Mouse (Mus musculus) lung, adult 2 months (tissue): ENCODE measurements around the gene Ap1m2. TPM values are rescaled to one million over a fixed set of nuclear protein-coding genes. Genes with fewer than 3 reads are reported as not detected.

ENCODE experiments used
- DNase-seq: peaks from one replicate; pipeline ENCODE4 v3.0.0; 2022
- H3K4me1 ChIP-seq: fragments of 200-500 bp; 2 replicates; pipeline ENCODE4 v1.6.1; 2011; ENCODE audit warnings: low read length; ENCODE audit not compliant: control insufficient read depth, insufficient read depth
- H3K4me3 ChIP-seq: fragments of 200-500 bp; replicated peaks from 2 replicates; pipeline ENCODE3; 2011; ENCODE audit warnings: low read depth, mild to moderate bottlenecking, control low read depth, low read length; ENCODE audit errors: extremely low read depth
- CTCF ChIP-seq: fragments of 200-500 bp; IDR thresholded peaks from 2 replicates; pipeline ENCODE4 v1.5.1; 2011; ENCODE audit warnings: mild to moderate bottlenecking, low read length, control low read depth; ENCODE audit not compliant: insufficient read depth
- POLR2A ChIP-seq: fragments of 200-500 bp; IDR thresholded peaks from 2 replicates; pipeline ENCODE4 v1.6.1; 2011; ENCODE audit warnings: low read depth, mild to moderate bottlenecking, control low read depth, low read length, borderline replicate concordance; ENCODE audit errors: extremely low read depth
- WGBS: fragments of 180-500 bp; shearing (Covaris S2); methylation state at CpG from one replicate; pipeline ENCODE4 v1.1.7; 2018; 5-methylcytosine and 5-hydroxymethylcytosine counted together
- polyA plus RNA-seq: library from polyadenylated mRNA; depleted of rRNA; stranded (reverse); fragments of >200 nt; gene quantifications from 2 replicates; pipeline ENCODE4 v1.2.3, GENCODE M21; 2012; rRNA removed

Gene Ap1m2
- polyA plus RNA-seq, 1 experiment: 33.9 TPM

- WGBS: 59% methylated on average over 13 of the region's 13 CpGs
- Histone ChIP-seq H3K4me3 (no peak overlapping the region), H3K4me1 (no peaks in the 10 kb centered on the region)
- DNase-seq: no peak
- no peak for TF ChIP-seq CTCF
- TF ChIP-seq POLR2A: no peak
Measured at GRCm38 (mm10) chr9:21251116-21251735, 60.9 kb downstream of the Ap1m2 start.

- DNase-seq: no peak
- Histone ChIP-seq H3K4me1 (no peaks in the 10 kb centered on the region), H3K4me3 (no peak overlapping the region)
- TF ChIP-seq CTCF (no peak), POLR2A (no peak)
- WGBS: 60% methylated on average over 2 of the region's 2 CpGs
Measured at GRCm38 (mm10) chr9:21250509-21250908, 61.6 kb downstream of the Ap1m2 start.

- 31% methylated on average over 17 of the region's 17 CpGs for WGBS
- Histone ChIP-seq H3K4me1 (no peaks in the 10 kb centered on the region), H3K4me3 (no peak overlapping the region)
- no peak for DNase-seq
- TF ChIP-seq POLR2A (no peak), CTCF (no peak)
Measured at GRCm38 (mm10) chr9:21249629-21250508, 62.3 kb downstream of the Ap1m2 start.

- peak; percentile 42 for DNase-seq
- 4% methylated on average over 30 of the region's 30 CpGs for WGBS
- H3K4me3 ChIP-seq: no peak within 1 kb of the TSS
- TF ChIP-seq CTCF (no peak), POLR2A (no peak)
- peaks cover 6% of the 10 kb centered on the region; the same call in 1 of the 2 replicates for H3K4me1 ChIP-seq
Measured at GRCm38 (mm10) chr9:21248326-21248725, 63.8 kb downstream of the Ap1m2 start, which contains the start of gene S1pr5. Gene S1pr5, minus strand, starts transcription at chr9:21248443.

- Histone ChIP-seq H3K4me1 (peaks cover 6% of the 10 kb centered on the region; the same call in 1 of the 2 replicates), H3K4me3 (no peak overlapping the region)
- TF ChIP-seq POLR2A (no peak), CTCF (no peak)
- 95% methylated on average over 1 of the region's 1 CpGs for WGBS
- no peak for DNase-seq
Measured at GRCm38 (mm10) chr9:21246342-21246741, 65.8 kb downstream of the Ap1m2 start.

GRCm38 (mm10) chr9:21245113-21245487 lies 67.0 kb downstream of the Ap1m2 start:
- 5% methylated on average over 16 of the region's 16 CpGs for WGBS
- TF ChIP-seq POLR2A: no peak
- TF ChIP-seq CTCF: no peak
- H3K4me1 ChIP-seq: peaks cover 6% of the 10 kb centered on the region; the same call in 1 of the 2 replicates
- H3K4me3 ChIP-seq: no peak overlapping the region
- no peak for DNase-seq

GRCm38 (mm10) chr9:21244428-21245112 lies 67.6 kb downstream of the Ap1m2 start:
- DNase-seq: no peak
- TF ChIP-seq CTCF: no peak
- TF ChIP-seq POLR2A: no peak
- peaks cover 6% of the 10 kb centered on the region; the same call in 1 of the 2 replicates for H3K4me1 ChIP-seq
- WGBS: 3% methylated on average over 71 of the region's 72 CpGs
- H3K4me3 ChIP-seq: peak overlapping the region; percentile 19

Other genes with a start within 250 kb of the Ap1m2 start
- not detected in 2 replicates for gene Zglp1, start 245.2 kb downstream of the Ap1m2 start, polyA plus RNA-seq
- gene Gm49373, start 239.2 kb downstream of the Ap1m2 start, polyA plus RNA-seq: 0.17 and 0.37 TPM in 2 replicates
- 43.1 and 46.7 TPM in 2 replicates for gene Fdx1l, start 238.7 kb downstream of the Ap1m2 start, polyA plus RNA-seq
- gene Gm38431, start 220.3 kb downstream of the Ap1m2 start, polyA plus RNA-seq: 3.0 and 9.7 TPM in 2 replicates
- 61.9 and 63.4 TPM in 2 replicates for gene Raver1, start 220.3 kb downstream of the Ap1m2 start, polyA plus RNA-seq
- gene Tyk2, start 181.1 kb downstream of the Ap1m2 start, polyA plus RNA-seq: 33.7 and 34.3 TPM in 2 replicates
- 49.3 and 65.5 TPM in 2 replicates for gene Cdc37, start 162.4 kb downstream of the Ap1m2 start, polyA plus RNA-seq
- gene Pde4a, start 146.6 kb downstream of the Ap1m2 start, polyA plus RNA-seq: 13.1 and 13.8 TPM in 2 replicates
- 81.2 and 88.3 TPM in 2 replicates for gene Keap1, start 73.0 kb downstream of the Ap1m2 start, polyA plus RNA-seq
- 9.7 and 11.3 TPM in 2 replicates for gene S1pr5, start 63.9 kb downstream of the Ap1m2 start, polyA plus RNA-seq
- 31.9 and 36.8 TPM in 2 replicates for gene Atg4d, start 47.0 kb downstream of the Ap1m2 start, polyA plus RNA-seq
- gene Kri1, start 24.4 kb downstream of the Ap1m2 start, polyA plus RNA-seq: 16.9 and 21.5 TPM in 2 replicates
- gene Cdkn2d, start 20.9 kb downstream of the Ap1m2 start, polyA plus RNA-seq: 33.5 and 34.7 TPM in 2 replicates
- gene Slc44a2, start 8.4 kb upstream of the Ap1m2 start, polyA plus RNA-seq: 192 and 271 TPM in 2 replicates
- gene Ilf3, start 55.5 kb upstream of the Ap1m2 start, polyA plus RNA-seq: 31.8 and 35.2 TPM in 2 replicates
- gene Qtrt1, start 99.5 kb upstream of the Ap1m2 start, polyA plus RNA-seq: 27.7 and 29.5 TPM in 2 replicates
- 174 and 207 TPM in 2 replicates for gene Dnm2, start 112.6 kb upstream of the Ap1m2 start, polyA plus RNA-seq
- 26.5 and 28.4 TPM in 2 replicates for gene Tmed1, start 197.9 kb upstream of the Ap1m2 start, polyA plus RNA-seq
- gene AB124611, start 213.8 kb upstream of the Ap1m2 start, polyA plus RNA-seq: 7.8 and 11.3 TPM in 2 replicates
- 73.3 and 85.3 TPM in 2 replicates for gene Carm1, start 234.6 kb upstream of the Ap1m2 start, polyA plus RNA-seq